Mouse (Mus musculus) CH12.LX (cell line): ENCODE measurements around the gene Olfr270.

ENCODE experiments used
- CHD1 ChIP-seq: IDR thresholded peaks from 2 replicates; pipeline ENCODE4 v1.6.1; 2012; ENCODE audit warnings: low read depth, low read length, improper control_type of control experiment, inconsistent platforms
- CTCF ChIP-seq, 2 experiments: IDR thresholded peaks in 1 of 2; conservative IDR thresholded peaks in 1 of 2; 2 replicates each; pipeline ENCODE4 v1.5.1; 2011 to 2012; ENCODE audit warnings: low read depth in 2 of 2, low read length in 2 of 2, improper control_type of control experiment in 1 of 2, inconsistent platforms in 1 of 2, mild to moderate bottlenecking in 1 of 2, moderate library complexity in 1 of 2
- ELF1 ChIP-seq: IDR thresholded peaks from 2 replicates; pipeline ENCODE4 v1.6.1; 2014; ENCODE audit warnings: low read depth, mild to moderate bottlenecking, inconsistent platforms, low read length, improper control_type of control experiment
- IRF4 ChIP-seq: IDR thresholded peaks from 2 replicates; pipeline ENCODE4 v1.6.1; 2014; ENCODE audit warnings: low read depth, mild to moderate bottlenecking, inconsistent platforms, low read length, improper control_type of control experiment
- MAFK ChIP-seq: IDR thresholded peaks from 2 replicates; pipeline ENCODE4 v1.6.1; 2011; ENCODE audit warnings: low read length, improper control_type of control experiment; ENCODE audit not compliant: insufficient replicate concordance
- MYC ChIP-seq: IDR thresholded peaks from 2 replicates; pipeline ENCODE4 v1.6.1; 2011; ENCODE audit warnings: low read depth, mild to moderate bottlenecking, improper control_type of control experiment, low read length
- POLR2A ChIP-seq: IDR thresholded peaks from 2 replicates; pipeline ENCODE4 v1.6.1; 2011; ENCODE audit warnings: low read depth, mild to moderate bottlenecking, improper control_type of control experiment, low read length
- TCF12 ChIP-seq: IDR thresholded peaks from 2 replicates; pipeline ENCODE4 v1.6.1; 2014; ENCODE audit warnings: low read depth, mild to moderate bottlenecking, inconsistent platforms, low read length, improper control_type of control experiment
- USF2 ChIP-seq: conservative IDR thresholded peaks from 2 replicates; pipeline ENCODE4 v1.6.1; 2011; ENCODE audit warnings: low read depth, low read length, improper control_type of control experiment
- ZC3H11A ChIP-seq: IDR thresholded peaks from 2 replicates; pipeline ENCODE4 v1.6.1; 2012; ENCODE audit warnings: low read depth, mild to moderate bottlenecking, inconsistent platforms, low read length, improper control_type of control experiment
- ZKSCAN1 ChIP-seq: IDR thresholded peaks from 2 replicates; pipeline ENCODE4 v1.6.1; 2012; ENCODE audit warnings: low read depth, inconsistent platforms, low read length, improper control_type of control experiment, borderline replicate concordance

GRCm38 (mm10) chr4:52964247-52964646, at the start of gene Olfr270:
- TF ChIP-seq ZKSCAN1 (no peak), IRF4 (no peak), MYC (no peak), CTCF (conservative IDR thresholded peaks at IDR 0.05 in 1 of 2, IDR thresholded peaks at IDR 0.05 in 1 of 2; ENCODE audit: low read depth in 2 of 2, low read length in 2 of 2) (no peak), ZC3H11A (no peak), CHD1 (no peak), MAFK (no peak), USF2 (no peak), ELF1 (no peak), POLR2A (no peak), TCF12 (no peak)
